Mouse (Mus musculus) A20 (cell line): Measurements from ENCODE around the gene Slc22a15.
"Not testable (repeated sequence)": the region's sequence is repeated elsewhere in the genome, so short reads cannot be mapped to it uniquely, and the experiment has no call there.

Experiments used
- DNase-seq: peaks from one replicate; pipeline ENCODE4 v3.0.0-alpha.2; 2011; ENCODE audit warnings: low read depth, low spot score

Gene Slc22a15

DNA sequence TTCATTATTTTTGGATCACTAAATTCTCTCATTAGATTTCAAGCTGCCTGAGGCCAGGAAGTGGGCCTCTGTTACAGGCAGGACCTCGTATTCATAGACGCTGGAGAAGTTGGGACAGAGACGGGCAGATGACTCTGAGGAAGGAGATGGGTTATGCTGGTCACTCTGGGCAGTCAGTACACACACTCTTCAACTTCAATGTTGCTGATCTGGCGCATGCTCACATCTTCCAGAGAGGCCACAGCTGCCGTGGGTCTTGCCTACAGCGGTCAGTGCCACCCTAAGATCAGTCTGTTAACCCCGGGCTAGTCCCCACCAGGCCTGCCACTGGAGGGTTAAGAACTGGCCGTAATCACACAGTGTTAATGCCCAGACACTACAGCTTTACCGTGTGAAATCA, 52.3 kb downstream of the Slc22a15 start:
- no peak for DNase-seq

DNA sequence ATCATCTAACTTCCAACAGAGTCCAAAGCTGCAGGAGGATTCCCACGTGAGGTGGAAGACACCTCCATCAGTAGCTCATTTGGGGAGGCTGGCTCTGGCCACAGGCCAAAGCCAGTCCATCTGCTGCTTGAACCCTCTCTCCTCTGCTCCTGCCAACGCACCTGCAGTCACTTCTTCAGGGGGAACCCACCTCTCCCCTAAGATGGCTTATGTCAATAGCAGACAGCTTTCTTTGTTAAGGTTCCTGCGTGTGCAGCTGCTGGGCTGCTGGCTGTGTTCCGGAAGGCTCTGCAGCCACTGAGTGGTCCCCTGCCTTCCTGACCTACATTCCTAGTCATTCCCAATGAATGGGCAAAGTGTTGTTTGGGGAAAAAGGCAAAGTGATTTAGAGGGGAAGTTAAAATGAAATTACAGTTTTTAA, 57.2 kb downstream of the Slc22a15 start:
- DNase-seq, result peak; percentile 7

DNA sequence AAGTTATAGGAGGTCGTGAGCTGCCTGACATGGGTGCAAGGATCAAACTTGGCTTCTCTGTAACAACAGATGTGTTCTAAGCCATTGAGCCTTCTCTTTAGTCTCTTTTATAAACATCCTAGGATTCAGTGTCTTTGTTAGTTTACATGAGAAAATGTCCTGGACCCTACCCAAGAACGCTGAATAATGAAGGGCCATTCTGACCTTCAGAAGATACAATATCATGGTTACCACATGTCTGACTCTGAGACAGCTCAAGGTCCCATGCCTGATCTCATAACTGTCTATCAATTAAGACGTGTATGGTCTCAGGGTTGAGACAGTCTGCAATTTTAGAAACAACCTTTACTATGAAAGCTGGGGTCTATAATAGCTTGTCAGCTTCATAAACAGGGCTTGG, 62.4 kb downstream of the Slc22a15 start:
- no peak for DNase-seq

DNA sequence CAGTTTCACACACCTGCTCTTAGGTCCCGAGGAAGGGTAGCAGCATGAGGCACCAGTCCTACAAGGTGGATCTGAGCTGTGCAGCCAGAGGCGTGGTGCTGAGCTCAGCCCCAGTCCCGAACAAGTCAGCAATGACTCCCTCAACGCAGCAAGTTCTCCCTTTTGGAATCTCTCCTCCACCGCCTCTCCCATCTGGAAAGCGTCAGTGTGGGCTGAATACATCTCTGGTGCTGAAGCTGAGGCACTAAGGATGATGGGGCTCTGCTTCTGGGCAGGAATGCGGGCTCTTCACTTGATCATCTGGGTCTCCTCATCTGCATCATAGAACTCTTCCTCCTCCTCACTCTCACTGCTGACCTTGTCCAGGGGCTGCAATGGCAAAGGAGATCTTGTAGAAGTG, 64.1 kb downstream of the Slc22a15 start:
- DNase-seq, result no peak

DNA sequence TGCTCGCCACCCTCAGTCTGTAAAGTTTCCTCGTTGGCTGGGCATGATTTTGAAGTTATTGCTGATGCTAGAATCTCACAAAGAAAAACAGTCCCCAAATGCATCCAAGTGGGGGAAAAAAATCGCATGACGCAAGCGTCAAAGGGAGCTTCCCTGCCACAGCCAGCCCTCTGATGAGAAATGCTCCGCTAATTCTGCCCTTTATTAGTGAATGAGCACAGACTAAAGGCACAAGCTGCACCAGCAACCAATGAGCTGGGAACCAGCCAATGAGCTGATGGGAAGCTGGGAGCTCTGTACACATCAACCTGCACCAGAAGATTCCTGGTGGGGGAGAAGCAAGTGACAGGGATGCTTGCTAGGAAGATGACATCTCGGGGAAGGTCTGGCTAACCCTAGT, 64.5 kb downstream of the Slc22a15 start:
- no peak for DNase-seq

DNA sequence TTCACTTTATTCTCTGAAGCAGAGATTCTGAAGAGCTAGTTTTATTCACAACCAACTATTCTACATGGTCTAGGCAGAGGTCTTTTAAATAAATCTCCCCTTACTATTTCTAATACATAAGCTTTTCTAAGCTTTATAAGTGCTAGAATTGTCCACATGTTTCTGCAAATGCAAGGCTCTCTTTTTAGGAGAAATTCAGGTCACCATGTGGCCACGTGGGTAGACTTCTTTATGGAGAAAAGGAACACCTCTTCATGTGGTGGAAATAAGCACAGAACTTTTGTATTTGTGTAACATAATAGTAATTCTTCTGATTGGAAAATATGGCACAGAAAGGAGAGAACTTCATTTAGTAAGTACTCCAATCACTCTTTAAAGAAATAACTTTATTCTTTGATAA, 70.2 kb downstream of the Slc22a15 start:
- no peak for DNase-seq

DNA sequence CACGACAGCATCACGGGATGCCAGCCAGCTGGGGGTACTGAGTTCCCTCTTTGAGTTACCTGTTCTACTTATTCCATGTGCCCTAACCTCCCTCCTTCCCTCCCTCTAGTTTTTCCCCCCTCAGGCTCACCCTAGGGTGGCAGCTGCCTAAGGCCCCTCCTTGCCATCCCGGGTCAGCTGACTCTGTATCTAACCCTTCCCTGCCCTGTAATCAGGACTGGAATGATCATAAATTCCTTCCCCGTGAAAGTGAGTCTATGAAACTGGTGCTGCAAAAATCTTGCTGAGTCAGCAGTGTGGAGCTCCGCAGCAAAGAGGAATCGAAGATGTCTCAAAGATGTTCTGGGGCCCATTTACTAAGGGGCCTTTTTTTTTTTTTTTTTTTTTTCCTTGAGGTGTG, 72.9 kb downstream of the Slc22a15 start:
- no peak for DNase-seq

DNA sequence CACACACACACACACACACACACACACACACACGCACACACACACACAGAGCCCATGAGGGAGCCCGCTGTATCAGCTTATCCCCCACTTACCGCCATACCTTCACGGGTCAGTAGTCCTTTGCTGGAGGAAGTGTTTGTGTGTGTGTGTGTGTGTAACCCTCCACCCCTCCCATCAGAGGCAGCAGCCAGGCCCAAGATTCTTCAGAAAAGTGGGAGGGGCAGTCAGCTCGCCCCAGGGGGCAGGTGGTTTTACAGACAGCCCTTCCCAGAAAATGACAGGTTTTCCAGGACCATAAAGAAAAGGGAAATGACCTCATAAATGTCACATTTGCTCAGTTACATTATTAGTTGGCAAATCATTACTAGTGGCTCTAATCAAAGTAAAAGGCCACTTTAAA, 75.4 kb downstream of the Slc22a15 start, which contains the start of gene Mab21l3:
TSS of gene Mab21l3 (minus strand) at position 144 of the 400 bp plus-strand sequence.
- peak; percentile 29 for DNase-seq

DNA sequence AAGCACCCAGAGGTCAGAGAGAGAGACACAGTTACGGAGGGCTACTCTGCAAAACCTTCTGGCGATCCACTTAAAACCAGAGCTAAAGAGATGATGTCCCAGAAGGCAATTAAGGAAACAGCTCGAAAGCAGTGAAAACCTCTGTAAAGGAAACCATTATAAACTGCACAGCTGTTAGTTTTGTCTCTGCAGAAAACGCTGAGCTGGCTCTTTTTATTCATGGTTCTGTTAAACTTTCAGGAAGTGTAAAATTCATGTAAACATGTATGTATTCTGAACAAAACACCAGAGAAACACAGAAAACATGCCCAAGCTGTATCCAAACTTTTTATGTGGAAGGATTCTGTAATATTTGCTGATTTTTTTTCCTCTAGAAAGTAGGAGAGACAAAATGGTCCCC, 78.2 kb downstream of the Slc22a15 start:
- no peak for DNase-seq

DNA sequence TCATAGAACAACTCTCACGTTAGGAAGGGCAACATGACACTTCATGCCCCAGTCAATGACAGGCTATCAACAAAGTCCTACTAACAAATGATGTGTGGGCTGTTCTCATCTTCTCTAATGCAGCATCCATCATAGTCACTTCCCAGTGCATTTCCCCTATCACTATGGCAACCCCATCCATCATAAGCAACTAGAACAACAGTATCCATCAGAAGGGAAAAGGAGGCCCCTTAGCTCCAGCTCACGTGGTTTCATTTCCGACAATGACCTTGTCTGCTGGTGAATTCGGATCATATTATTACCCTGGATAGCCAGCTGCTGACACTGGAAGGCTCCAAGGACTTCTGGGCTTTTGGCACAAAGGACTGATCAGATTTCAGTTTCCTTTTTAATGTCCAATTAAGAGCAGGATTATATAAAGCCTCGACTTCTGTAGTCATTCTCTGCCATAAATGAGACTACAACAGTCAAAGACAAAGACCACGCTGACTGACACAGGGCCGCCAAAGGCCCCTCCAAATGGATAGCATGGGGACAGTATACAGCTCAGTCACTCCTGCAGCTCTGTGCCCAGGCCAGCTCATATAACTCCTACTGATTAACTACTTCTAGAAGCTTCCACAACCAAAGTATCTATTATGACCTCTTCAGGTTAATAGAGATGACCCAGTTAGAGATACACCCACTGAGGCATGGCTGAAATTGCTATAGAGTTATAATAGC, 81.7 kb downstream of the Slc22a15 start:
- DNase-seq, result no peak

DNA sequence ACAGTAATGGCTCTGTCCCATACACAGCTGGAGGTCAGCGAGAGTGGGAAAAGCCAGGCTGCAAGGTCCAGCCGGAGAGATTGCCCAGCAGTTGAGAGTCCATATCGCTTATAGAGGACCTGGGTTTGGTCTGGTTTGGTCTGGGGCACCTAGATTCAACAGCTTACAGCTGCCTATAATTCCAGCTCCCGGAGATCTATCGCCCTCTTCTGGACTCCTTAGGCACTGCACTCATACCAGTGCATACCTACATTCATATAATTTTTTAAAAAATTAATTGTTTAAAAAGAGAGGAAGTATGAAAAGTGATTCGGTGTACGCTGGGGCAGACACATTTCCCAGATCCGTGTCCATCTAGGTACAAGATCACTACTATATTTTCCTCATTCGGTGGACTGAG, 84.9 kb downstream of the Slc22a15 start:
- no peak for DNase-seq

DNA sequence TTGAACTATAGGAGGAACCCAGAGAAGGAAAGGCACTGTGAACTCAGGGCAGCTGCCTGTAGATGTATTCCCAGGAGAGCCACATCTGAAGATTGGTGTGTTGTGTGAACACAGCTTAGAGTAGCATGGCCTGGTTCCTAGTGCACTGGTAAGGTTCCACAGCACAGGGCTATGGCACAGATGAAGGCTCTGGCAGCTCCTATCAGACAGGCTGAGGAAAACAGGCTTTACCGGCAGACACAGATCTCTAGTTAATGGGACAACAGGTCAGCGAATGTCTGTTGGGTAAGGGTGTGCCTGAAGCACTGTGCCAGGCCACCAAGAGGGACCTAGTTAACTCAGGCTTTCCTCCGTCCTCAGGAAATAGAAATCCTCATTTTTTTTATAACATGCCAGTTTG, 87.3 kb downstream of the Slc22a15 start:
- DNase-seq, result no peak

DNA sequence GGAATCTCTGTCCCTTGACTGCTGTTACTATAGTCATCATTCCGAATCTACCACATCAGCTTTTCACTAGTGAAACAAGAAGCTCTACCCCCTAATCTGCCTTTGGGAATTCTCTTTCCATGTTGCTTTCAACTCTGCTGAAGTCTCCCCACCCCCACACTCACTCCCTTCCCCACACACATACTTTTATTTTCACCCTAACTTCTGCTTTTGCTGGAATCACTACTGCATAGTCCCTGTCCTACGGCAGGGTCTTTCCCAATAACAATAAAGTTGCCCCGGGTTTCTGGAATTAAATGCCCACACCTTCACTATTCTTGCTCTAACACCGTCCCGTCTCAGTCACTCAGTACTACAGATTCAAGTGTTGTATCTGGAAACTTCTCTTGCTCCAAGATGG, 87.7 kb downstream of the Slc22a15 start:
- DNase-seq, result no peak

DNA sequence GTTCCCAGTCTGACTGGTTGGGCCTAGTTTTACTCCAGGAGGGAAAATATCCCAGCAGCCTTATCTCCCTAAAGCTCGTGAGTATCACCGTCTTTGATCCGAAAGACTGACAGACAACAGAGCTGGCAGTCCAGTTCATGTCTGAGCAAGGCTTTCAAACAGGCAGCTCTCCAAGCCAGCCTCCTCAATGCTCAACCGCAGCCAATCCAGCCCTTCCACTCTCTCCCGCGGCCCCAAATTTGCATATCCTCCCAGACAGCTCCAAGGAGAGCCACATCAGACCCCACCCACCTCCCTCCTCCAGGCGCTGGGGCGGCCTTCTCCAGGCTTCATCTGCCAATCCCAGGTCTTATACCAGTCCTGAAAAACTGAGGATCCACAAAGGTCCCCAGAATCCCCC, 88.2 kb downstream of the Slc22a15 start:
- DNase-seq, result no peak

DNA sequence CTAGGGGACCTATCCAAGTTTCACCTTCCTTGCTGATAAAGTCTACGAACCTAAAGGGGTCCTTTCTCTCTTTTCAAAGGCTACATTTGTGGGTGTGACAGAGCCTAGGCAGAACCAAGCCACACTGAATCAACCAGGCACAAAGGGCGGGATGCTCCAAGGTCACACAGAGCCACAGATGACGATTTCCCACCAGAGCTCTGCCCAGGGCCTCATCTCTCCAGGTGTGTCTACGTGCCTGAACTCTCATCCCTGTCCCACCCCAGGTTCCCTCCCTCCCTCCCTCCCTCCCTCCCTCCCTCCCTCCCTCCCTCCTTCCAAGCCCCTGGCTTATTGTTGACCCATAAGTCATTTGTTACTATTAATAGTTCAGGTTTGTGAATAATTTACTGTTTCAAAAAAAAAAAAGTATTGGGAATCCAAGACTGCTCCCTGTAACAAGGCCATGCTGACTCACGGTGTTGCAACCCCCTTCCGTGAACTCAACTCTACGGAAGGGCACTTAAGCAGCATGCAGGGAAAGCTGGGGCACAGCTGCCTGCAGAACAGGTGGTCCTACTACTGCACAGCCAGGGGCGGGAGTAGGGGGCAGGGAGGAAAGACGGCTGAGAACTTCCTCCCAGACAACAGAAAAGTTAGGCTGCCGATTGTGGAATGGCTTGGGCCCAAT, 92.9 kb downstream of the Slc22a15 start:
- DNase-seq, result no peak

DNA sequence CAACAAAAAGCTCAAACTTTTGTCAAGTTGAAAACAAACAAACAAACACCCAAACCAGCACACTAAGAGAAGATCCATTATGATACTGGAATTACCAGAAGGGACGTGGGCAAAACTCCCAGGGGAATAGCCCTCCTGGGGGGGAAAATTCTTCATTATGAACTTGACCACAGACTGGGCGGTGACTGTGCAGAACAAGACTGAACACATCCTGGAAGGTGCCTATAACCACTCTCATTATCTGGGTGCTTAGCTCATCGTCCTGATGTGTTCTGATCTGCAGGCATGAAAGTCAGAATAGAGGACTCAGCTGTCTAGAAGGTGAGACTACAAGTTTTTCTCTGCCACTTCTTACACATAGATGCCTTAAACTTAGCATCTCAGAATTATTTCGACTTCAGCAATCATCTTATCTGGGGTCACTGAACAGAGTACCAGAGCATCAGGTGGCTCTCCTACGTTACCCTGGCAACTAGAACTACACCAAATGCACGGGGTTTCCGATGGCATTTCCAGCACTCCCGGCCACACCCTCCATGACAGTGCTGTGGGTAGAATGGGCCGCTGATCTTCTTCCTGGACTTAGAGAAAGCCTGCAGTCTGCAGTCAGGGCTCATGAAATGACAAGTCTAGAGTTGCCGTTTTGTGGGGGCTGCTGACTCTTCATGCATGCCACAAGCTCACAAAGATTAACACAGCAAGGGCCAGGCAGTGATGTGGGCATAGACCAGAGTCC, 94.2 kb downstream of the Slc22a15 start:
- DNase-seq, result no peak

DNA sequence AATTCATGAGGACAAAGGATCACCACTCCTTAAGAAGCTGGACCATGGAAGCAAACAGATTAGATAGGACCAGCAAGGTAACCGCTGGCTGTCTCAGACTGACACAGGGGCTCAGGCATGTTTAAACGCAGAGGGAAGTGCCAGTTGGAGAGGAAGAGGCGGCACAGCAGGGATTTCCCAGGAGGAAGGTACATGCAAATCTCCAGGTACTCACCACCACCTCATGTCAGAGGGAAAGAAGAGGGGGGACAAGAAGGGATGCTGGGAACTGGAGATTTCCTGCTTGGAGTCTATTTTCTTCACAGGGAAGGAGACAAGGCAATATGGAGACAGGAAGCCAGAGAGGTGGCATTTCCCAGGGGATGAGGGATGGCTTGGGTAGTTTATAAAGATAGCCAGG, 95.7 kb downstream of the Slc22a15 start:
- no peak for DNase-seq

DNA sequence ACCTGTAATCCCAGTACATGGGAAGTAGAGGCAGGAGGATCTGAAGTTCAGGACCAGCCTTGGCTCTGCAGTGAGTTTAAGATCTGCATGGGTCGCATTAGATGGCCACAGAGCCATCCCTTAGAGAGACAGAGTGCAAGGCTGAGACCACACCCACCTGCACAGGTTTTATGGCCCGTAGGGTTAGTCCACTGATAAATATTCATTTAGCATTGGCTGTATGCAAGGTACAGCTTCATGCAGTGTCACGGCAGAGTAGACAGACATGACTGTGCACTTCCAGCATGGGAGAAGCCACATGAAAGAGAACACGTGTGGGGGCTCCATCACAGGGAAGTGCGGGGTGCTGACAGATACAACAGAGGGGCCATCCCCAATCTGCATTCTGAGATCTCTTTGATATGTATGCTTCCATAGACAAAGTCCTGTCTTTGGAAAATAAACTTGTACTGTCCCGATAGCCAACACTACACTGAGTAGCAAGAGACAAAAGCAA, 97.0 kb downstream of the Slc22a15 start:
- no peak for DNase-seq

DNA sequence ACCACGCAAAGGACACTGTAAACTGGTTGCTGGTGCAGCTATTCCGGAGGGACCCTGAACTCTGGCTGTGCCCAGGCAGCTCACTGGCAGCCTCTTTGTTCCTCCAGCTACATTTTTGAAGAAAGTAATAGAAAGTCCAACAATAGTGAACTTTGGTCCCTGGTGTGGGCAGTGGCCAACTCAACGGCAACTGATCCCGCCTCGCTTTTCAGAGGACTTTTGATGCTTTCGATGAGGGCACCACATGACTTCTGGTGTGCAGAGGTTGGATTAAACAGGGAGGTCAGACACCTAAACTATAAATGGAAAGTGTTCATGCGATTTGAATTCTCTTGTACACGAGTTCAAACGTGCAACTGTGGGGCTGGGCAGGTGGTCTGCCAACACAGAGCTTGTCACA, 99.9 kb downstream of the Slc22a15 start:
- DNase-seq, result no peak

DNA sequence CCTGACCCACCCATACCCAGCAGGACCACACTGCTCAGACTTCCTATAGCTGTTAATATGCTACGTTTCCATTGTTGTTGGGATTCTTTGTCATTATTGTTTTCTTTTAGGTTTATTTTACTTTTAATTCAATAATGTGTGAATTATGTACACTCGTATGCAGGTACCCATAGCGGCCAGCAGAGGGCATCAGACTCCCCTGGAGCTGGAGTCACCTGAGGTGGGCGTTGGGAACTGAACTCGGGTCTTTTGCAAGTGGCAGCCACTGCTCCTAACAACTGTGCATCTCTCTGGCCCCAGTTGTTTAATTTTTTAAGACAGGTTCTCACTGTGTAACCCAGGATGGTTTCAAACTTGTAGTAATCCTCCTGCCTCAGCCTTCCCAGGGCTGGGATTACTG, 102.2 kb downstream of the Slc22a15 start:
- peak; percentile 21 for DNase-seq

DNA sequence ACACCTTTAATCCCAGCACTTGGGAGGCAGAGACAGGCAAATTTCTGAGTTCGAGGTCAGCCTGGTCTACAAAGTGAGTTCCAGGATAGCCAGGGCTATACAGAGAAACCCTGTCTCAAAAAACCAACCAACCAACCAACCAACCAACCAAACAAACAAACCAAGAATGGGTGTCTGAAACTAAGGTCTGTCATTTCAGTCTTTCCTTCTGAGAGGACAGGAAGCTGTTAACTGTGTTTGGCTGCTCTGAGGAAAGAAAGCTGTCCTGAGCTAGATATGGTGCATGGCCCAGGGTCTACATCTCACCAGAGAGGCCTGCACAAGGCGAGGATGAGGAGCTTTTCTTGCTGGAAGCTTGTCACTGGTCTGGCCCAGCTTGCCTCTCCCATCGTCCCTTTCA, 103.5 kb downstream of the Slc22a15 start:
- not testable (repeated sequence) for DNase-seq

DNA sequence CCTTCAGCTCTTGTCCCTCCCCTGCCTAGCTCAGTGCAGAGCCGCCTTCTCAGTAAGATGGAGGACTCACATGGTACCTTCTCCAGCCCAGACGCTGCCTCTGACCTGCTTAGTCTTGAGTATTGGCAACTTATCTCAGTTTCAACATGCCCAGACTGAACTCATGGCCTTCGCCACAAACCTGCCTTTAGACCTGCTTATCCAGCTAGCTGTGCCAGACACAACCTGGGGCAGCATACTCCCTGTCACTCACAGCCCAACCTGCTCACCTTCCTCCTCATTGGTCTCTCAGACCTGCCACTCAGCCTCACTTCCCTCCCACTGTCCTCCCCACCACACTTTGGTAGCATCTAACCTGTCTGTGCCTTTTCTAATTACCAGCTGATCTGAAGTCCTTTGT, 108.2 kb downstream of the Slc22a15 start:
- no peak for DNase-seq

DNA sequence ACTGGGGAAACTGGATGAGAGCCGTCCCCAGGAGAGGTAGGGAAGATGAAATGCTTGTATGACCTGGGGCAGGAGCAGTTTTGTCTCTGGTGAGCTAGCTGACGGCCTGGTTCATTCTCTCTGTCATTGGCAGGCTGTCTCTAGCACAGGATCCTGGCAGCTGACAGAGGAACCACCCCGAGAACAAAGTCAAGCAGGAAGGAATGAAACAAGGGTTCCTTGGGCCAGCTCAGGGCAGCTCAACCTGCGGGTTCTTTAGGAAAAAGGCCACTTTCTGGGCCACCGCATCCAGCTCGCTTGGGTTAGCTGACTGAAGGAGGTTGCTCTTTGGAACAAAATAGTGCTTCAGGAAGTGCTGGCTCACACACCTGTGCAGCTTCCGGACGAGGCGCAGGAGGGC, 109.5 kb downstream of the Slc22a15 start:
- DNase-seq, result no peak
